Mouse (Mus musculus): ENCODE results near the gene Rad51b.

Gene Rad51b

DNA sequence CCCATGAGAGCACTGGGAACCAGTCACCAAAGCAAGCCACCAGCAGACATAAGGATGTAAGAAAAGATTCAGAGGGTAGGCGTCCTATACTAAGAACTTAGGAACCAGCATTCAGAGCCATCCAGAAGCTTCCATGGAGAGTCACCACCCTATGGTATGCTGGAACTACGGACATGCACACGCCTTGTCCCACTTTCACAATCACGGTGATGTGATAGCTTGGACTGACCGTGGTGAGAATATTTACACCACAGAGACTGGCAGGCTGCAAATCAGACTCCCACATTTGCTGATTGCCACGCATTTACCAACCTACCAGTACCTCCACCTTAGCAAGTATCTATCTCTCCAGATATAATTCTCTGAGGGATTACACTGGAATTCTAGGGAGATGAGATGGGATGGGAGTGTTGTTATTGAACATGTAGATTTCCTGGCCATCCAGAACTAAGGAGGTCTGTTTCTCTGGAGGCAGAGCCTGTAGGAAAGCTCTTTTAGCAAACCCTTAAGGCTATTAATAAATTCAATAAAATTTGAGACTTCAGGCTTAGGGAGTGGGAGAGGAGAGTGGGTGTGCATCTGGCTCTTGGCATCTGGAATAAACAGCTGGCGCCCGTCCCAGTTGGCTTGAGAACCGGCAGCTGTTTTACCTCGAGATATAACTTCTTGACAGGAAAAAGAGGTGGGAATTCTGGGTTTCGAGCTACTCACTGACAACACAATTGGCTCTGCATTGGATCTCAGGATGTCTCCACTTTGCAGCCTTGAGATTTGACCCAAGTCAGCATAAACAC, 559.2 kb downstream of the Rad51b start:
- in situ Hi-C loops (cut with MboI; ENCODE audit: unreplicated experiment in 2 of 2), result no loop called here

DNA sequence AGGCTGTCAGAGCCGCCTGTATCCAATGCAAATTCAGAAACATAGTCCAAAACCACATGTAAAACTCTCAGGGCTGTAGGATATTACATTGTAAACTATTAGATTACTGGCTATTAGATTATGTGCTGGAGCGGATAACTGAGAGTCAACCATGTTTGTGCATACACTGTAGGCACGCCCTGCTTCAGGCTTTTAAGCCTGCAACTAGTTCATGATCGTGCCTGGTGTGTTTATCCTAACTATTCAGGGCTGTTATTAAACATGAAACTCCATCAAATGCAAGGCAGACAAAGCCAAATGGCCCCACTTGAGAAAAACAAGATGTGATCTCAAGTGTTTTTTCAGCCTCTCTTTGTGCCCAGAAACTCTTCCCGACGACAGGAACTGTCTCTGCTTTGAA, 560.6 kb downstream of the Rad51b start:
- in situ Hi-C loops (cut with MboI; ENCODE audit: unreplicated experiment in 2 of 2), result no loop called here

DNA sequence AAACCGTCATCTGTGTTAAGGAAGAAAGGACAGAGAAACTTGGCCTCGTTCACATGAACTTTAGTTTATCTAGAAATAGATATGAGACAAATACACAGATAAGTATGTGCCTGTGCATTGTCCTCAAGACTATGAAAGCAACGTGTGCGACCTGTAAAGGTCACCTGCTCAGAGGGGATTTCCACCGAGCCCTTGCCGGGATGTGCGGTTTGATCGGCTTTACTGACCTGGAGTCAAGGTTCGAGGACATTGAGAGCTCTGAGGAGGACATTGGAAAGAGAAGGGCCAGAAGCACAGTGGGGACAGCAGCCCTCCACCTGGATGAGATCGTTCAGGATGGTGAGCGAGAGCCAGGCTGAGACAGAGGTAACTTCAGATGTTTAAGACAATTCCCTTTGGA, 561.3 kb downstream of the Rad51b start:
- in situ Hi-C loops (cut with MboI; ENCODE audit: unreplicated experiment in 2 of 2), result no loop called here

DNA sequence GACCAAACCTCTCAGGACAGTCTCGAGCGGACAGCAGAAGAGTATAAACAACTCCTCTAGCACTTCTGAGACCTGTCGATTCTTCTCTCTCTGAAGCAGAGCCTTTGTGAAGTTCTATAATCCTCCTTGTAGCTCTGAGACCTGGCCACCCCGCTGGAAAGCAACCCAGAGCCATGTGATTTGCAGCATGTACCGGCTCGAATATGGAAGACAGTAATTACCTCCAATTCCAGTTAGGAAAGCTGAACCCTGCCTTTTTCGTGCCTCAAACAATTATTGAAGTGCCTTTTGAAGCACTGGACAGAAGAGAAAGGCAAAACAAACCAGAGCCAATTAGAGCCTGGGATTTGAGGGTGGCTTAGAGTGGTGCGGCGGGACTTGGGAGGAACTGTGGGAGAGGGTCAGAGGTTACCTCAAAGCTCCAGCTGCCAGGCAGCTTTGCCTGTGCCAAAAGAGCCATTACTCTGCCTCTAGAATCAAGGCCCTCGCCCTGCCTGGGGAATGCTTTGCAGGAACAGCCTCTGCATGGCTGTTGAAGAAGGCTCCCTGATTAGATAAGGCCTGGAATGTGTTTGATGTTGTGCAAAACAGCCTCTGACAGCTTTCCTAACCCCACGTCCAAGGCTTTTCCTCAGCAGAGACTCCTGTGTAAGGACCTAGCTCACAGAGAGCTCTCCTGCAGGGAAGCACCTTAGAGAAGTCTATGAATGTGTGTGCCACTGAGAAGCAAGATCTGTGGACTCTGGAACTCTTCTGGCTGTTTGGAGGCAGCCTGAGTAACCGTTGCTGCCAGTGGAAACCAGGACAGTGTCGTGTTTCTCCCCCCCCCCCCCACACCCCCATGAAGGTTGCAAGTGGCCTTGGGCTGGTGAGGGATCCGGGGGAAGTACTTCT, 562.5 kb downstream of the Rad51b start:
- in situ Hi-C loops (cut with MboI; ENCODE audit: unreplicated experiment in 2 of 2), result no loop called here

- in situ Hi-C loops (cut with MboI; ENCODE audit: unreplicated experiment in 2 of 2), result no loop called here
Observed at GRCm38 (mm10) chr12:79860248-79860555, 563.1 kb downstream of the Rad51b start.

All from v-Abl transformed pro-B cells (cell line).